Mouse (Mus musculus): Measurements from ENCODE around the gene Pglyrp2.
A peak's percentile ranks its signal among the peaks of the same experiment; 100 is the strongest.

The Pglyrp2 gene

GRCm38 (mm10) chr17:32424034-32424433 lies at the start of gene Pglyrp2:
Gene Pglyrp2 (minus strand): TSS chr17:32424167.
- no peak for DNase-seq (ENCODE audit: low read depth, low spot score)

- DNase-seq (ENCODE audit: low read depth, low spot score), result no peak
Measured at GRCm38 (mm10) chr17:32472176-32472575, 48.2 kb upstream of the Pglyrp2 start.

DNA sequence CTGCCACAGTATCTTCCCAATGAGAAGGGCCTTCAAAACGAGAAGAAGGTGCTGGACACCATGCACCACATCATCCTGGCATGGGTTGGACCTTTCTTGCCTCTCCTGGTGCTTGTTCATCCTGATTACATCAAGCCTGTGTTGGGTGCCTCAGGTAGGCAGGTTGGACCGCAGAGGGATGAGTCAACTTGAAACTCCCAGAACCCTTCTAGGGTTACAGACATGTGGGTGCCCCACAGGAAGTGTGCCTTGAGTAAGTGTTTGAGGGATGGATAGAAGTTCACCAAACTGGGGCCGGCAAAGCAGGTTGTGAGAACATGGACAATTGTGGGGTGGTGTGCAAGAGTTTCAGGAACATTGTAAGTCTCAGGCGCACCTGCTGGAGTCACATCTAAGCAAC lies 46.8 kb upstream of the Pglyrp2 start:
- DNase-seq (ENCODE audit: low read depth, low spot score), result no peak

DNA sequence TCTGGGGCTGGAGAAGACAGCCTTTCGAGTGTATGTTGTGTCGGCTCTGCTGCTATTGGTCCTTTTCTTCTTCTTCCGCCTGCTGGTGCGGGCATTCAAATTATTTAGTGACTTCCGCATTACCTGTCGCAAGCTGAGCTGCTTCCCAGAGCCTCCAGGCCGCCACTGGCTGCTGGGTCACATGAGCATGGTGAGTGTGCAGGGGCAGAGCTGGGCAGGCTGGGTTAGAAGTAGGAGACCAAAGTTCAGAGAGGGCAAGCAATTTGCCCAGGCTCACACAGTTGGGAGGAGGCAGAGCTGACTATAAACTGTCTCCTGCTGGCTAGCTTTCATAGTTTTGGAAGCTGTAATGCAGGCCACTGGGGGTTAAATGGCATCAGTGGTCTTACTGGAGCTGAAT lies 44.5 kb upstream of the Pglyrp2 start:
- DNase-seq (ENCODE audit: low read depth, low spot score), result no peak

DNA sequence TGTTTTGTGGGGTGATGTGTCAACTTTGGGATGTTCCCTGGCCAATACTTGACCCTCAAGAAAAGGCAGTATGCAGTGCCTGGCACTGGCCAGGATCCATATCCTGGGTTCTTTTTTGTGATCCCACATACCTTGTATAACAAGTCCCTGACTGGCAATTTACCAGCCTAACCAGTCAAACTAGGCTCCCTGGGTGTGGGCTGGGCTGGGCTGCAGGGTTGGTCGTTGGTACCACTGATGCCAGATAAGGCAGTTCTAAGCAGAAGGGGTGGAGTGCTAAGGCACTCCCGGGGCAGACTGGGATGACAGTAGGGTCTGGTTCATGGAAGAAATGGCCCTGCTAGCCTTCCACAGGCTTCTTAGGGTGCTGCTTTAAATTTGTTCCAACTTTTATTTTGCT lies 31.0 kb upstream of the Pglyrp2 start:
- DNase-seq (ENCODE audit: low read depth, low spot score), result no peak

- DNase-seq (ENCODE audit: low read depth, low spot score), result no peak
Measured at GRCm38 (mm10) chr17:32454188-32454587, 30.2 kb upstream of the Pglyrp2 start.

GRCm38 (mm10) chr17:32452482-32452881 lies 28.5 kb upstream of the Pglyrp2 start, which contains the start of gene Cyp4f39:
Gene Cyp4f39 (plus strand): TSS chr17:32452723.
- DNase-seq (ENCODE audit: low read depth, low spot score), result peak; percentile 46

DNA sequence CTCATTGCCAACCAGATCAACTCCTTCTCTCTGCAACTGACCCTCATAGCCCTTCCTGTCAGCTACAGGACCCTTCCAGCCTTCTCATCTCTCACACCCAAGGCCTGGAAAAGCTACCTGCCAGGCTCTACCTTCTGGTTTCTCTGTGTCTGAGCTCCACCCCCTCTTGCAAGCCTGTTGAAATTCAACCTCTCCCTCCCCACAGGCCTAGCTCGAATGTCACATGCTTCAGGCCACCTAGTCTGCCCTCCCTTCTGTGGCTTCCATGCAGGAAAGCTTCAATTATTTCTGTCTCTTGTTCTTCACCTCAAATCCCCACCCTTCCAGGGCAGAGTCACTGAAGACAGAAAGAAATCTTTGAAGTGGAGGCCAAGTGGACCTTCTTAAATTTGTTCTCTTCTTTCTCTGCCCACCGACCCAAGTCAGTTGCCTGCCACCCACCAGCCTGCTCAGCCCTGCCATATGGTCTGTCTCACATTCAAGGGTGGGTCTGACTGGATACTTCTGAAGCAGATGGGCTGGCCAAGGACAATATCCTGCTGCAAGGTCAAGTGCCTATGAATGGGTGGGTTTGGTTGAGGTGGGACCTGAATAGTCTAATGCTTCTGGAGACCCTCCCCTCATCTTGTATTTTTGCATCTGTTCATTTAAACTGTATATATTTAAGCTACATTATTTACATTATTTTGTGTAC lies 27.0 kb upstream of the Pglyrp2 start:
- no peak for DNase-seq (ENCODE audit: low read depth, low spot score)

GRCm38 (mm10) chr17:32449042-32449441 lies 25.1 kb upstream of the Pglyrp2 start:
- DNase-seq (ENCODE audit: low read depth, low spot score), result no peak

DNA sequence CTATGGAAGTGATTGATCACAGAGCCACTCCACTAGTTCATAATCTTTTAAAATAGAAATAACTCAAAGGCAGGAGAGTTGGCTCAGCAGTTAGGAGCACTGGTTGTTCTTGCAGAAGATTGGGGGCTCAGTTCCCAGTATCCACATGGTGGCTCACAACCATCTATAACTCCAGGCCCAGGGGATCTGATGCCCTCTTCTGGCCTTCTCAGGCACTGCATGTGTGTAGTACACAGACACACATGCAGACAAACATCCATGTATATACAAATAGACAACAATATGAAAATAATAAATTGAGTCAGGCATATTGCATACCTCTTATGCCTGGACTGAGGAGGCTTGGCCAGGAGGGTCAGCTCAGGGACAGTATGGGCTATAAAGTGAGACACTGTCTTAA lies 23.2 kb upstream of the Pglyrp2 start:
- DNase-seq (ENCODE audit: low read depth, low spot score), result no peak

DNA sequence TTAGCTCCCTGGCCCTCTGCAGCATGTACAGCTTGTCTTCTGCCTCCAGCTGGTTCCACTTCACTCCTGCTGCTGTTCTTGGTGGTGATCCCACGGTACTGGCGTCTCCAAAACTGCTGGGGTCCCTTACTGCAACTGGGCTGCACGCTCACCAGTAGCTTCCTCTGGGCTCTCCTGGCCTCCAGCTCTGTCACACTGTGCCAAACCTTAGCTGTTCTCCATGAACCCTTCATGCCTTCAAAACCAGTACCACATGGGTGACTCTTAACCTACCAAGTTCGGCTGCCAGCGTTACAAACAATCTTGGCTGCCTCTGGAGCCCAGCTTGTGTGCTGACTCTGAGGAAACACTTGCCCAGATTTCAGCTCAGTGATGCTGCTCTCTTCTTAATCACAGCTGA lies 21.0 kb upstream of the Pglyrp2 start:
- no peak for DNase-seq (ENCODE audit: low read depth, low spot score)

GRCm38 (mm10) chr17:32443245-32443644 lies 19.3 kb upstream of the Pglyrp2 start:
- no peak for DNase-seq (ENCODE audit: low read depth, low spot score)

- no peak for DNase-seq (ENCODE audit: low read depth, low spot score)
Measured at GRCm38 (mm10) chr17:32437106-32437505, 13.1 kb upstream of the Pglyrp2 start.

GRCm38 (mm10) chr17:32435151-32435550 lies 11.2 kb upstream of the Pglyrp2 start:
- no peak for DNase-seq (ENCODE audit: low read depth, low spot score)

DNA sequence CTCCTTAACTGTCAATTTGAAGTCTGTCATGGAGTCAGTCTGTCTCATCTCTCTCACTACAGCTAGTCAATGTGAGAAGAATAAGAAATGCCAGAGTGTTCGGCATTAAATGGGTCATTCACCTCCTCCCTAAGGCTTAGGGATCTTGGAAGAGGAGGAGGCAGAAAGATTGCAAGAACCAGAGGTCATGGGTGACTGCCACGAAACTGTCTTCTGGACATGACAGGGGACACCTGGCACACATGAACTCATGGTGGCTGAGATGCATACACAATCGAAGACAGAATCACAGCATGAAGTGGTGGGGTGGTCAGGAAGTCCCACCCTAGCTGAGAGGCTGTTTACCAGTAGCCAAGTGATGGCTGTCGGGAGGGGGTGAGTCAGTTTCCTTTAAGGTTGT lies 10.4 kb upstream of the Pglyrp2 start:
- no peak for DNase-seq (ENCODE audit: low read depth, low spot score)

DNA sequence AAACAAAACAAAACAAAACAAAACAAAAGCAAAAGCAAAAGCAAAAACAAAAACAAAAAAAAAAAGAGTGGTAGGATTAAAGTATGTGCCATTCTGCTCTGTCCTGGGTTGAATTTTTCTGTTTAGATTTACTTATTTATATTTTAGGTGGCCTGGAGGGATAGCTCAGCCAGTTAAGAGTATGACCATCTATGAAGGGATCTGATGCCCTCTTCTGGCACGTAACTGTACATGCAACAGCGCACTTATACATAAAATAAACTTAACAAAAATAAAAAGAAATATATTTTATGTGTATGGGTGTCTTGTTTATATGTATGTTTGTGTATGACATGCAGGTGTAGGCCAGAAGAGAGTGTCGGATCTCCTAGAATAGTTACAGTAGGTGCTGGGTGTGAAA lies 8.0 kb upstream of the Pglyrp2 start:
- DNase-seq (ENCODE audit: low read depth, low spot score), result no peak

DNA sequence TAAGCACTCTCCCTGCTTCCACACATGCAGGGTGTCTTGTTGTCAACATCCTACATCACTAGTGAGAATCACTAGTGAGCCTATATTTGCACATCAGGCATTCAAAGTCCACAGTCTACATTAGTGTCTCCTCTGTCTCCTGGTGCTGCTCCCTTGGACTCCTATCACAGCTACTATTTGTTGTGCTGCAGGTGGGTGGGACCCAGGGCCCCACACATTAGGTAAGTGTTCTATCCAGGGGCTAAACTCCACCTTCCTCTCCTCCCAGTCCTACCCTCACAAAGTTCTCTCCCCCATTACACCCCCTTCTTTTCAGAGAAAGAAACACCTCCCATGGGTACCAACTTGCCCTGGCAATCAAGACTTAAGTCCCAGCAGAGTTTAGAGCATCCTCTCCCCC lies 2.6 kb upstream of the Pglyrp2 start:
- DNase-seq (ENCODE audit: low read depth, low spot score), result no peak

GRCm38 (mm10) chr17:32420781-32421180 lies 3.2 kb downstream of the Pglyrp2 start:
- no peak for DNase-seq (ENCODE audit: low read depth, low spot score)

DNA sequence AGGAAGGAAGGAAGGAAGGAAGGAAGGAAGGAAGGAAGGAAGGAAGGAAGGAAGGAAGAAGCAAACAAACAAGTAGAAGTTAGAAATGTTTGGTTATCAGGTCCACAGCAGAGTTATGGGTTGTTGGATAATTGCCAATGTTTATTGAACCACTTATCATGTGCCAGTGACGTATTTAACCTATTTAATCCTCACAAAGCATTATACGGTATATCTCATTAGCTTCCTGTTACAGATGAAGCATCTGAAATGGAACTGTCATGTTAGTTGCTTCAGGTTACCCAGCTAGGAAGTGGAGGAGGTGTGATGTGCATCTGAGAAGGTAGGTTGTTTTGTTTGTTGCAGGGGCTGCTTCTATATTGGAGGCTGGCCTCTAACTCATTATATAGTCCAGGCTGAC lies 4.0 kb downstream of the Pglyrp2 start:
- DNase-seq (ENCODE audit: low read depth, low spot score), result no peak

GRCm38 (mm10) chr17:32416771-32417170 lies 7.2 kb downstream of the Pglyrp2 start:
- DNase-seq (ENCODE audit: low read depth, low spot score), result no peak

DNA sequence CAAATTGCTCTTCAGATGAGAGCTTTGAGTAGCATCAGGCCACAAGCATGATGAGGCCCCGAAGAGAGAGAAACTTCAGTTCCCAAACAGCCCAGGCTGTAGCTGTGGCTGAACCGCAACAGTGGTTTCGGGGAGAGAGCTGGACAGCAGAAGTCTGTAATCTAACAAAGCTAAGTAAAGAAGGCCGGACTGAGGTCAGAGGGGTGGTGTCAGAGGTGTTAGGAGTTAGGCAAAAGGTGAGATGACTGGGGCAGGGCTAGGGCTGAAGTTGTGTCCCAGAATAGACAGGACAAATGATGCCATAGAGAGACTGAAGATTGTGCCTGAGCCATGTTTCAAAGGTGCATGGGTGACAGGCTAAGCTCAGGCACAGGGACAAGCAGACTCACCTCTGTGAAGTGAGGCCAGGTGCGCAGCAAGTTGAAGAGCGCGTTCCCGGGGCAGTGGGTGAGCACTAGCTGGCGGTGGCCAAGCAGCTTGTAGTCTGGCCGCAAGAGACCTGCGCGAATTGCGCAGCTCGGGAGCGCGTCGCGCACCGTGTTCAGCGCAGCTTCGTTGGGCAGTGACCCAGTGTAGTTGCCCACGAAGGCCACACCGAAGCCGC lies 8.4 kb downstream of the Pglyrp2 start:
- no peak for DNase-seq (ENCODE audit: low read depth, low spot score)

DNA sequence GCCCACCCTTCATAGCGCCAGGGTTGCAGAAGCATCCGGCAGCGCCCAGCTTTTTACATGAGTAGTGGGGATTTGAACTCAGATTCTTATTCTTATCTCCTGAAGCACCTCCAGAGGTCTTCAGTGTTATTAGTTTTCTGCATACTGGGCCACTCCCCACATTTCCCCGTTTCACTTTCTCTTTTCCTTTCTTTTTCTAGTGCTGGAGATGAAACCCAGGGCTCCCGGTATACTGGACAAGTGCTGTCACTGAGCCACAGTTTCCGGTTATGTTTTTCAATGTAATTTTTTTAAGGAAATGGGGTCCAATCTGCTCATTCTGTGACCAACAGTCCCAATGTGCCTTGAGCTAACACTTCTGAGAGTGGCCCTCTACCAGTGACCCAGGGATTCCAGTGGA lies 12.1 kb downstream of the Pglyrp2 start:
- no peak for DNase-seq (ENCODE audit: low read depth, low spot score)

- no peak for DNase-seq (ENCODE audit: low read depth, low spot score)
Measured at GRCm38 (mm10) chr17:32403417-32403816, 20.6 kb downstream of the Pglyrp2 start, which contains the start of gene Rasal3. Gene Rasal3 (minus strand): TSS chr17:32403583.

- no peak for DNase-seq (ENCODE audit: low read depth, low spot score)
Measured at GRCm38 (mm10) chr17:32402779-32403157, 21.2 kb downstream of the Pglyrp2 start.
